Mouse (Mus musculus): ENCODE data around the gene Aldh3b1. TPM values are rescaled to one million over a fixed set of nuclear protein-coding genes. Genes with fewer than 3 reads are reported as not detected.

Gene Aldh3b1
- polyA plus RNA-seq, 2 experiments = 1.8 to 2.6 TPM

DNA sequence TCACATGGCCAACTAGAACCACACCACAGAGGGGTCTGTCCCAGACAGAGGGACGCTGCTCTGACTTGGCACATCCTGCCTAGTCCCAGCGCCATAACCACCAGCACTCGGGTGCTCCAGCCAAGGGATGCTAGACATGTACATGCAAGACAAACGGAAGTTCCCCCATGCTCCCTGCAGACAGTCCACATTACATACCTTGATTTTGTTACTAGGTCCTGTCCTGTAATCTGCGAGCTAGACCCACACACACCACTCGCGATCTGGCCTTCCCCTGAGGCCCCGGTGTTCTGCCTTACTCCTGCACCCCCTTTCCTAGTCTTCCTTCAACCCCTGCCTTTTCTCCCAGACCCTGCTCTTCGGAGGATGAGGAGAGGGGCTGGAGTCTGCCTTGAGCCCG is 23.3 kb downstream of the Aldh3b1 start:
- Histone ChIP-seq H3K4me1 (ENCODE audit: control insufficient read depth, insufficient read depth, low read length) (peaks cover 29% of the 10 kb centered on the region), H3K9ac (ENCODE audit: low read depth, low read length, severe bottlenecking) (peak overlapping the region; percentile 61), H3K4me3 (replicated peaks; ENCODE audit: low read length) (peak overlapping the region; percentile 52), H3K9me3 (ENCODE audit: control insufficient read depth, low read length) (no peaks in the 10 kb centered on the region), H3K27ac (replicated peaks; ENCODE audit: low read depth, low read length) (no peak overlapping the region; the same call in 1 of the 2 replicates), H3K27me3 (ENCODE audit: control insufficient read depth, insufficient read depth, low read length) (no peaks in the 10 kb centered on the region), H3K36me3 (ENCODE audit: control insufficient read depth, insufficient read depth, low read length) (peaks cover 49% of the 10 kb centered on the region), H3K4me2 (replicated peaks; ENCODE audit: low read depth, low read length, severe bottlenecking) (peak overlapping the region; percentile 75)
- no peak for ATAC-seq (ENCODE audit: low FRiP score, low read depth)
- 28% methylated on average over 10 of the region's 10 CpGs for WGBS
- DNase-seq (ENCODE audit: low spot score) = no peak
- TF ChIP-seq POLR2A (IDR thresholded peaks at IDR 0.05; ENCODE audit: borderline replicate concordance, extremely low read depth, insufficient read depth, insufficient read length) = no peak

DNA sequence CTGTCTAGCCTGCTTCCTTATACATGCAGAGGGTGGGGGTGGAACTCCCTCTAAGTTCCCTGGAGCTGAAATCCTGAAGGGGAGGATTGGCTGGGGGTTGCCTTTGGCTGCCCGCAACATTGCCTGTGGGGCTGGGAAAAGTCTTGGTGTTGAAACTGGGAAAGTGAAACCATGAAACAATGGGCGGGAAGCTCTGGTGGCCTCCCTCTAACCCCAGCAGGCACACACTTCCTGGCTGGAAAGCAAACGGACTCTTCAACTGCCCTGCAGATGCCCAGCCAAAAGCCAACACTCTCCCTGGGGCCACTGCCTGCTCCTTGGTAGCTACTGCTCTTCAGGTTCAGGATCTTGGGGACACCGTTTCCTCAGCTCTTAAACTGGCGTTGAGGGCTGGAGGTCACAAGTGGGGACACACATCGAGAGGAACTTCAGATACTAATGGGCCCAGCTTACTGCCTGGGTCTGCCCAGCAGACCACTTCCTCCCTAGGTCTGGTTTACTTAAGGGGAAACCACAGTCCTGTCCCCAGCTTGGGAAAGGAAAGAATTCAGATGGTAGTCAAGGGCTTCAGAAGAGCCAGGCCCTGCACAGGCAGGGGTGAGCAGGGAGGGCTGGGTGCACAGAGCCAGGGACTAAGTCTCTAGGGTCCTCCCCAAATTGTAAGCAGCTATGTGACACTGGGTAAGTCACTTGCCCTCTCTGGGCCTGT is 24.2 kb downstream of the Aldh3b1 start:
- Histone ChIP-seq H3K4me1 (ENCODE audit: control insufficient read depth, insufficient read depth, low read length) (peaks cover 29% of the 10 kb centered on the region), H3K4me3 (replicated peaks; ENCODE audit: low read length) (peak overlapping the region; percentile 52), H3K4me2 (replicated peaks; ENCODE audit: low read depth, low read length, severe bottlenecking) (peak overlapping the region; percentile 75), H3K27ac (replicated peaks; ENCODE audit: low read depth, low read length) (0 out of 2 replicates have a peak overlapping the region, but pooled peaks have one; percentile 43), H3K27me3 (ENCODE audit: control insufficient read depth, insufficient read depth, low read length) (no peaks in the 10 kb centered on the region), H3K36me3 (ENCODE audit: control insufficient read depth, insufficient read depth, low read length) (peaks cover 45% of the 10 kb centered on the region), H3K9ac (ENCODE audit: low read depth, low read length, severe bottlenecking) (no peak overlapping the region), H3K9me3 (ENCODE audit: control insufficient read depth, low read length) (no peaks in the 10 kb centered on the region)
- ATAC-seq (ENCODE audit: low FRiP score, low read depth) (no peak), DNase-seq (ENCODE audit: low spot score) (no peak)
- WGBS = 26% methylated on average over 6 of the region's 6 CpGs
- no peak for TF ChIP-seq POLR2A (IDR thresholded peaks at IDR 0.05; ENCODE audit: borderline replicate concordance, extremely low read depth, insufficient read depth, insufficient read length)

DNA sequence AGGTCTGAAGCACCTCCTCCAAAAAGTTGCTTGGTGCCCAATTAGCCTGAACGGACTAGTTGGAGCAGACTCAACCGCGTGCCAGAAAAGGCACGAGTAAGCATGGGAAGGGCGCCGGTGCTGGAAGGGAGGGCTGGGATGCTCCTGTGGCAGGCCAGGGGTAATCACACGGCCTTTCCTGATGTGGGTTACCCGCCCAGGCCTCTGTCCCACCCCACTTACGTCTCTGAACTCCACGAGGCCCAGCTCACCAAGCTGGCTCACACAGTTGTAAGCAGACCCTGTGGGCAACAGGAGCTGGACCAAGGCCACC is 25.3 kb downstream of the Aldh3b1 start:
- Histone ChIP-seq H3K9me3 (ENCODE audit: control insufficient read depth, low read length) (no peaks in the 10 kb centered on the region), H3K9ac (ENCODE audit: low read depth, low read length, severe bottlenecking) (no peak overlapping the region), H3K4me1 (ENCODE audit: control insufficient read depth, insufficient read depth, low read length) (peaks cover 29% of the 10 kb centered on the region), H3K4me3 (replicated peaks; ENCODE audit: low read length) (0 out of 2 replicates have a peak overlapping the region, but pooled peaks have one; percentile 52), H3K27me3 (ENCODE audit: control insufficient read depth, insufficient read depth, low read length) (no peaks in the 10 kb centered on the region), H3K4me2 (replicated peaks; ENCODE audit: low read depth, low read length, severe bottlenecking) (no peak overlapping the region), H3K36me3 (ENCODE audit: control insufficient read depth, insufficient read depth, low read length) (peaks cover 41% of the 10 kb centered on the region), H3K27ac (replicated peaks; ENCODE audit: low read depth, low read length) (no peak overlapping the region)
- ATAC-seq (ENCODE audit: low FRiP score, low read depth) (no peak), DNase-seq (ENCODE audit: low spot score) (no peak)
- no peak for TF ChIP-seq POLR2A (IDR thresholded peaks at IDR 0.05; ENCODE audit: borderline replicate concordance, extremely low read depth, insufficient read depth, insufficient read length)
- 59% methylated on average over 10 of the region's 10 CpGs for WGBS

GRCm38 (mm10) chr19:3903648-3904362 is 25.8 kb downstream of the Aldh3b1 start:
- DNase-seq (ENCODE audit: low spot score) (no peak), ATAC-seq (ENCODE audit: low FRiP score, low read depth) (no peak)
- H3K27me3 ChIP-seq (ENCODE audit: control insufficient read depth, insufficient read depth, low read length) = no peaks in the 10 kb centered on the region
- H3K9me3 ChIP-seq (ENCODE audit: control insufficient read depth, low read length) = no peaks in the 10 kb centered on the region
- H3K27ac ChIP-seq (replicated peaks; ENCODE audit: low read depth, low read length) = no peak overlapping the region
- H3K36me3 ChIP-seq (ENCODE audit: control insufficient read depth, insufficient read depth, low read length) = peaks cover 41% of the 10 kb centered on the region
- H3K4me1 ChIP-seq (ENCODE audit: control insufficient read depth, insufficient read depth, low read length) = peaks cover 29% of the 10 kb centered on the region
- H3K9ac ChIP-seq (ENCODE audit: low read depth, low read length, severe bottlenecking) = no peak overlapping the region
- no peak for TF ChIP-seq POLR2A (IDR thresholded peaks at IDR 0.05; ENCODE audit: borderline replicate concordance, extremely low read depth, insufficient read depth, insufficient read length)
- no peak overlapping the region for H3K4me3 ChIP-seq (replicated peaks; ENCODE audit: low read length)
- 74% methylated on average over 25 of the region's 25 CpGs for WGBS
- H3K4me2 ChIP-seq (replicated peaks; ENCODE audit: low read depth, low read length, severe bottlenecking) = no peak overlapping the region

DNA sequence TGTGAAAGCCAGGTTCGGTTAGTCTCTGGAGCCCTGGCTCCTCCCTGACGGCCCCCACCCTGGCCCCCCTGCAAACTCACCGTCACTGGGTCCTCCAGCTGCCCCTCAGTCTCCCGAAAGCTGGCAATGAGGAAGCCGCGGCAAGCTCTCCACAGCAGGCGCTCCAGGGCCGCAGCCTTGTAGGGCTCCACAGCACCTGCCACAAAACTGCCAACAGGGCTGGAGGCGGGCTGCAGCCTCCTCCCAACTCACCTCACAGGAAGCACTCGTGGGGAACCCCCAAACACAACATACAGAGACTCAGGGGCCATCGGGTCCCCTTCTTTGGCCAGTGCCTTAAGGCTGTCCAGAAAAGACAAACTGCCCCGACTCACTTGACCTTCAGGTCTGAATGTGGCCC is 26.6 kb downstream of the Aldh3b1 start:
- Histone ChIP-seq H3K27ac (replicated peaks; ENCODE audit: low read depth, low read length) (no peak overlapping the region), H3K9me3 (ENCODE audit: control insufficient read depth, low read length) (no peaks in the 10 kb centered on the region), H3K4me3 (replicated peaks; ENCODE audit: low read length) (no peak overlapping the region), H3K4me2 (replicated peaks; ENCODE audit: low read depth, low read length, severe bottlenecking) (no peak overlapping the region), H3K4me1 (ENCODE audit: control insufficient read depth, insufficient read depth, low read length) (peaks cover 29% of the 10 kb centered on the region), H3K27me3 (ENCODE audit: control insufficient read depth, insufficient read depth, low read length) (no peaks in the 10 kb centered on the region), H3K9ac (ENCODE audit: low read depth, low read length, severe bottlenecking) (no peak overlapping the region), H3K36me3 (ENCODE audit: control insufficient read depth, insufficient read depth, low read length) (peaks cover 42% of the 10 kb centered on the region)
- DNase-seq (ENCODE audit: low spot score) = no peak
- no peak for TF ChIP-seq POLR2A (IDR thresholded peaks at IDR 0.05; ENCODE audit: borderline replicate concordance, extremely low read depth, insufficient read depth, insufficient read length)
- WGBS = 89% methylated on average over 11 of the region's 12 CpGs
- no peak for ATAC-seq (ENCODE audit: low FRiP score, low read depth)

Measured in limb, embryonic 14.5 days (tissue).